Mouse (Mus musculus) olfactory bulb, adult 2 months (tissue): Measurements from ENCODE around the gene Hmgcs1. TPM values are rescaled to one million over a fixed set of nuclear protein-coding genes. Genes with fewer than 3 reads are reported as not detected.

Source experiments
- H3K27ac ChIP-seq: fragments of 200-500 bp; 2 replicates; pipeline ENCODE4 v1.5.1; 2012; ENCODE audit warnings: low read depth, low read length; ENCODE audit not compliant: insufficient read depth
- H3K4me1 ChIP-seq: fragments of 200-500 bp; 2 replicates; pipeline ENCODE4 v1.6.1; 2012; ENCODE audit warnings: low read length; ENCODE audit not compliant: control insufficient read depth, insufficient read depth
- H3K4me3 ChIP-seq: fragments of 200-500 bp; 2 replicates; pipeline ENCODE4 v1.5.1; 2012; ENCODE audit warnings: mild to moderate bottlenecking, low read depth, low read length, moderate library complexity; ENCODE audit not compliant: insufficient read depth
- CTCF ChIP-seq: fragments of 200-500 bp; IDR thresholded peaks from 2 replicates; pipeline ENCODE4 v1.5.1; 2012; ENCODE audit warnings: low read depth, mild to moderate bottlenecking, low read length, moderate library complexity; ENCODE audit not compliant: insufficient read depth
- POLR2A ChIP-seq: fragments of 200-500 bp; IDR thresholded peaks from 2 replicates; pipeline ENCODE4 v1.6.1; 2012; ENCODE audit warnings: mild to moderate bottlenecking, low read depth, low read length, moderate library complexity; ENCODE audit not compliant: insufficient read depth
- WGBS: fragments of 180-500 bp; shearing (Covaris S2); methylation state at CpG from one replicate; pipeline ENCODE4 v1.1.7; 2018; 5-methylcytosine and 5-hydroxymethylcytosine counted together
- polyA plus RNA-seq: library from polyadenylated mRNA; stranded (reverse); fragments of >200 nt; gene quantifications from 2 replicates; pipeline ENCODE4 v1.2.4, GENCODE M21; 2012; ENCODE audit warnings: low replicate concordance; ENCODE audit not compliant: missing spikeins, insufficient read depth, insufficient read length

The Hmgcs1 gene
- polyA plus RNA-seq, 1 experiment, result not detected

- peak within 1 kb of the TSS; percentile 92 for H3K27ac ChIP-seq
- H3K4me1 ChIP-seq, result peaks cover 10% of the 10 kb centered on the region
- peak within 1 kb of the TSS; percentile 67 for H3K4me3 ChIP-seq
- TF ChIP-seq CTCF, result 0 out of 2 replicates have a peak, but pooled peaks have one; percentile 22
- peak; percentile 37; the same call in 1 of the 2 replicates for TF ChIP-seq POLR2A
- under 1% methylated on average over 43 of the region's 43 CpGs for WGBS
Observed at GRCm38 (mm10) chr13:119755681-119756471, 65.7 kb downstream of the Hmgcs1 start, which contains the start of gene Nim1k. TSS of gene Nim1k (minus strand) at chr13:119755882.

GRCm38 (mm10) chr13:119756831-119757230 is 66.7 kb downstream of the Hmgcs1 start:
- 28% methylated on average over 5 of the region's 5 CpGs for WGBS
- Histone ChIP-seq H3K4me3 (peak overlapping the region; percentile 30), H3K27ac (no peak overlapping the region), H3K4me1 (peaks cover 10% of the 10 kb centered on the region)
- no peak for TF ChIP-seq POLR2A
- no peak for TF ChIP-seq CTCF

Other genes with a start within 250 kb of the Hmgcs1 start
- 165 and 185 TPM in 2 replicates for gene 4833420G17Rik, start 227.6 kb upstream of the Hmgcs1 start, polyA plus RNA-seq
- not detected in 2 replicates for gene Tmem267, start 202.3 kb upstream of the Hmgcs1 start, polyA plus RNA-seq
- not detected in 2 replicates for gene 3110070M22Rik, start 202.0 kb upstream of the Hmgcs1 start, polyA plus RNA-seq
- not detected in 2 replicates for gene Ccl28, start 66.6 kb upstream of the Hmgcs1 start, polyA plus RNA-seq
- not detected in 2 replicates for gene Nim1k, start 65.5 kb downstream of the Hmgcs1 start, polyA plus RNA-seq
- not detected in 2 replicates for gene Zfp131, start 100.5 kb downstream of the Hmgcs1 start, polyA plus RNA-seq
- not detected in 2 replicates for gene AF067063, start 139.8 kb downstream of the Hmgcs1 start, polyA plus RNA-seq
- not detected in 2 replicates for gene D13Ertd608e, start 145.6 kb downstream of the Hmgcs1 start, polyA plus RNA-seq
- not detected in 2 replicates for gene Tcstv1, start 204.4 kb downstream of the Hmgcs1 start, polyA plus RNA-seq
- gene Gm21761, start 238.9 kb downstream of the Hmgcs1 start, polyA plus RNA-seq, result not detected in 2 replicates